Comparison of ENCODE assay signal across 8 mouse cellular contexts in genomic region chr5:37336485-37337105, GRCm38 (mm10). TPM values are rescaled to one million over a fixed set of nuclear protein-coding genes. Genes with fewer than 3 reads are reported as not detected.
A peak's percentile ranks its signal among the peaks of the same experiment; 100 is the strongest.
DNase-seq lines count a peak whose midpoint lies in the region; ATAC-seq and TF ChIP-seq lines count a peak whose summit lies in the region.

Evc (minus strand) TSS chr5:37336894.

- H3K9ac ChIP-seq in intestine, postnatal 0 days (ENCODE audit: low read depth, low read length), result peak within 1 kb of the TSS; percentile 42

- ATAC-seq in intestine, postnatal 0 days, result 0 out of 2 replicates have a peak, but pooled peaks have one; percentile 25

- H3K4me2 ChIP-seq in intestine, postnatal 0 days (replicated peaks; ENCODE audit: low read depth), result peak within 1 kb of the TSS; percentile 80

- WGBS in intestine, postnatal 0 days, result under 1% methylated on average over 48 of the region's 48 CpGs

- no peaks in the 10 kb centered on the region for H3K4me1 ChIP-seq in intestine, postnatal 0 days (replicated peaks; ENCODE audit: control insufficient read depth, insufficient read depth, low read length)

- H3K9me3 ChIP-seq in intestine, postnatal 0 days (ENCODE audit: control insufficient read depth), result no peaks in the 10 kb centered on the region

- H3K4me3 ChIP-seq in intestine, postnatal 0 days (ENCODE audit: low read depth, low read length), result peak within 1 kb of the TSS; percentile 58

- peak; percentile 19; the same call in 1 of the 2 replicates for TF ChIP-seq CTCF in intestine, postnatal 0 days (IDR thresholded peaks at IDR 0.05; ENCODE audit: low read depth)

- H3K27me3 ChIP-seq in intestine, postnatal 0 days (replicated peaks; ENCODE audit: control insufficient read depth, insufficient read depth, low read length), result peaks cover 14% of the 10 kb centered on the region; the same call in 1 of the 2 replicates

- H3K27ac ChIP-seq in intestine, postnatal 0 days (ENCODE audit: low read depth, low read length), result no peak within 1 kb of the TSS

- peak in 1 of 2 experiments; percentile 58 for DNase-seq in layer of hippocampus, adult 18-20 months (ENCODE audit: low spot score in 2 of 2)
- no peak for DNase-seq in layer of hippocampus, adult 9-11 months
- peak; percentile 75 for DNase-seq in embryo, embryonic 11.5 days (ENCODE audit: low read depth, low spot score)
- peak; percentile 98 for DNase-seq in heart, adult 11 months
- peak; percentile 71 for DNase-seq in liver
- peak; percentile 86 for DNase-seq in neural tube, embryonic 10.5 days (ENCODE audit: extremely low spot score, low spot score)
- DNase-seq in urinary bladder, postnatal 14 days (ENCODE audit: low spot score), result peak; percentile 71

- no peaks in the 10 kb centered on the region for H3K36me3 ChIP-seq in intestine, postnatal 0 days (ENCODE audit: control insufficient read depth, insufficient read depth)

RNA-seq across cellular contexts. Expression of gene Evc, which starts in this region (rescaled TPM):
- 10 to 100 TPM; 13.5 to 16.6 TPM for total RNA-seq in layer of hippocampus, adult 18-20 months (2021)
- 1.7 and 2.2 TPM in 2 replicates for polyA plus RNA-seq in intestine, postnatal 0 days (2015; fragmentation: Nextera tagmentation; extraction: Ambion mirVana)
